ENCODE assay signal across 9 mouse cellular contexts in the genomic region with DNA sequence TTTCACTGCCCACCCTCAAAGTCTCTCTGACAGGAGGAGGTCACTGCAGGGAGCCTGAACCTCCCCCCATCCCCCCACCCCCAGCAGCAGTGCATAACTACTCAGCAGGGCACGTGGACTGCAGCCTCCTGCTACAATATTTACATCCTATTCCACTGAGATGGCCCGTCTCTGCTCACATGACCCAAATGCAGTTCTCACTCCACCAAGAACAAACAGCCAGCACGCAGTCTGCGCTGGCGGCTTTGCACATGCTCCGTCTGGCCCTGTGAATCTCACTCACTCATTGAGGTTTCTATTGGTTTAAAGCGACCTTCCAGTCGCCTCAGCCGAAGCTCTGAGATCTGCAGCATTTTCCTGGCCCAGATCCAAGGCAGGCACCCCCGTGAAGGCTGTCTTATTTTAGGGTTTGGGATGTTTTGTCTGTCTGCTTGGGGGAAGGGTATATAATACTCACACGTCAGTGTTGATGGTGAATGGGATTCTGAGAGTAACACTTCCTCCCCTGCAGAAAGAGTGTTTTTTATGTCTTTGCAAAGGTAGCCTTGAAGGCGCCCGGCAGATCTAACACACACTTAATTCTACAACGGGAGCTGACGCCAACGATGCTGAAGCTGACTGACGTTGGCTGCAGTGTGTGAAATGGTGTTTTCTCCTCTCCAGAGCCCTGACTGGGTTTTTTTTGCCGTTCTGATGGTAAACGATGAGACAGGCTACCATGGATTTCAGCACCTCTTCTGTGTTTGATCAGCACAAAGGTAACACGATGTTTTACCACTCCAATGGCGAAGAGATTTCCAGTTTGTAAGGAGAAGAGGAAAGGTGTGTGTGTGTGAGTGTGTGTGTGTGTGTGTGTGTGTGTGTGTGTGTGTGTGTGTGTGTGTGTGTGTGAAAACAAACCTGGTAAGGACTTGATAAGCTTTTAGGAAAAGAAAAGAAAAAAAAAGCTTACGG. TPM values are rescaled to one million over a fixed set of nuclear protein-coding genes. Genes with fewer than 3 reads are reported as not detected.
DNase-seq lines count a peak whose midpoint lies in the region; ATAC-seq and TF ChIP-seq lines count a peak whose summit lies in the region.
"Had no signal": no experiment of that assay in that cellular context is flagged by ENCODE, and none has a peak within 500 bp of the region (broad histone marks: within the 10 kb centered on the region; RNA-seq: fewer than 3 reads in every experiment).

A gene (plus strand): TSS at position 227 of the 954 bp plus-strand sequence.

- no peaks in the 10 kb centered on the region for H3K27me3 ChIP-seq in intestine, postnatal 0 days (replicated peaks; ENCODE audit: control insufficient read depth, insufficient read depth, low read length)

- H3K4me1 ChIP-seq in intestine, postnatal 0 days (replicated peaks; ENCODE audit: control insufficient read depth, insufficient read depth, low read length) = no peaks in the 10 kb centered on the region

- peak; percentile 85 to 90 for DNase-seq in cerebellum, postnatal 10 days
- DNase-seq in frontal cortex, postnatal 14 days (ENCODE audit: low spot score in 2 of 2) = peak; percentile 49 to 61
- peak; percentile 54 to 71 for DNase-seq in left cerebral cortex, postnatal 25 days (ENCODE audit: low spot score in 2 of 2)
- peak; percentile 65 for DNase-seq in right cerebral cortex, postnatal 4 days
- DNase-seq in gastrocnemius, postnatal 36 days = no peak

- H3K4me3 ChIP-seq in intestine, postnatal 0 days (ENCODE audit: low read depth, low read length) = no peak within 1 kb of the TSS
- H3K4me3 ChIP-seq: erythroblast, embryonic 14.5 days had no signal

- H3K9ac ChIP-seq in intestine, postnatal 0 days (ENCODE audit: low read depth, low read length) = no peak within 1 kb of the TSS

- ATAC-seq in activated CD4-positive, CD25-positive, alpha-beta regulatory T cell, adult 4 months = peak; percentile 59
- ATAC-seq in intestine, postnatal 0 days = peak; percentile 69
- ATAC-seq in megakaryocyte-erythroid progenitor cell, adult 5-6 weeks (replicated peaks; ENCODE audit: low FRiP score, low TSS enrichment, poor library complexity, severe bottlenecking) = peak; percentile 34

- intact Hi-C loops in left cerebral cortex, postnatal 25 days (cut with DNase I) = no loop called here
- intact Hi-C loops in gastrocnemius, postnatal 36 days (cut with DNase I) = no loop called here

- no peaks in the 10 kb centered on the region for H3K36me3 ChIP-seq in intestine, postnatal 0 days (ENCODE audit: control insufficient read depth, insufficient read depth)

- WGBS in intestine, postnatal 0 days = 12% methylated on average over 22 of the region's 22 CpGs

- peak within 1 kb of the TSS; percentile 52 for H3K4me2 ChIP-seq in intestine, postnatal 0 days (replicated peaks; ENCODE audit: low read depth)

- no peaks in the 10 kb centered on the region for H3K9me3 ChIP-seq in intestine, postnatal 0 days (ENCODE audit: control insufficient read depth)

- no peak for TF ChIP-seq CTCF in intestine, postnatal 0 days (IDR thresholded peaks at IDR 0.05; ENCODE audit: low read depth)

- no peak within 1 kb of the TSS for H3K27ac ChIP-seq in intestine, postnatal 0 days (ENCODE audit: low read depth, low read length)

RNA-seq across cellular contexts. Expression of the gene that starts here (rescaled TPM):
- polyA plus RNA-seq in activated CD4-positive, CD25-positive, alpha-beta regulatory T cell, adult 4 months (2017; shearing (Covaris generic)) = 10 to 100 TPM in 1 of 2 experiments, 1 to 10 TPM in 1; 8.3 to 15.4 TPM
- polyA plus RNA-seq in intestine, postnatal 0 days (2015; fragmentation: Nextera tagmentation; extraction: Ambion mirVana) = 0.37 and 0.47 TPM in 2 replicates
- 1 to 10 TPM; 3.2 to 3.8 TPM for total RNA-seq in left cerebral cortex, postnatal 25 days (2021)
- total RNA-seq in megakaryocyte-erythroid progenitor cell, adult 5-6 weeks (2014; fragmentation: Nextera tagmentation) = not detected in 2 replicates
- total RNA-seq in megakaryocyte-erythroid progenitor cell, adult 5-6 weeks (2017) = not detected in 2 replicates
- not detected for total RNA-seq in gastrocnemius, postnatal 36 days (2021)
- polyA plus RNA-seq: erythroblast, embryonic 14.5 days had no signal

Comparison
In these comparisons a context has a peak if more than half of its experiments do, and no peak if none do; other contexts are left out.
1. RNA of the gene that starts here (total RNA-seq): 3.2 to 3.8 TPM in left cerebral cortex, postnatal 25 days; not detected in gastrocnemius, postnatal 36 days and not detected in megakaryocyte-erythroid progenitor cell, adult 5-6 weeks; every median in the first group is over 4 times any median in the second.
2. Peak in ATAC-seq and H3K4me2 ChIP-seq in intestine, postnatal 0 days; RNA of the gene not detected or under 1 TPM.
3. Peak in ATAC-seq in megakaryocyte-erythroid progenitor cell, adult 5-6 weeks; RNA of the gene not detected or under 1 TPM.
4. DNase-seq: peak in cerebellum, postnatal 10 days (2 of 2), frontal cortex, postnatal 14 days (2 of 2), left cerebral cortex, postnatal 25 days (2 of 2) and right cerebral cortex, postnatal 4 days (single experiment); none in gastrocnemius, postnatal 36 days (0 of 2).
5. Peak in every context shown above with its lines, with median percentiles within 50 percentile points of each other: ATAC-seq.